Mouse (Mus musculus) liver, adult 2 months (tissue): ENCODE results near the gene Kcnn3. TPM values are rescaled to one million over a fixed set of nuclear protein-coding genes. Genes with fewer than 3 reads are reported as not detected.

ENCODE experiments used
- DNase-seq: peaks from one replicate; pipeline ENCODE4 v3.0.0-alpha.2; 2011; ENCODE audit warnings: low read depth, low spot score; ENCODE audit errors: extremely low read depth
- H3K27ac ChIP-seq: fragments of 200-500 bp; replicated peaks from 2 replicates; pipeline ENCODE4 v1.5.1; 2012; ENCODE audit warnings: low read depth, mild to moderate bottlenecking, control low read depth, inconsistent platforms, low read length; ENCODE audit not compliant: insufficient read depth
- H3K27me3 ChIP-seq: fragments of 200-500 bp; 2 replicates; pipeline ENCODE4 v1.6.1; 2012; ENCODE audit warnings: mild to moderate bottlenecking, moderate library complexity, low read length, inconsistent platforms; ENCODE audit not compliant: control insufficient read depth, insufficient read depth
- H3K36me3 ChIP-seq: fragments of 200-500 bp; 2 replicates; pipeline ENCODE4 v1.6.1; 2012; ENCODE audit warnings: low read length, inconsistent platforms; ENCODE audit not compliant: control insufficient read depth, insufficient read depth
- H3K4me1 ChIP-seq: fragments of 200-500 bp; 2 replicates; pipeline ENCODE4 v1.6.1; 2011; ENCODE audit warnings: low read length; ENCODE audit not compliant: control insufficient read depth, insufficient read depth
- H3K4me3 ChIP-seq: fragments of 200-500 bp; 2 replicates; pipeline ENCODE4 v1.5.1; 2011; ENCODE audit warnings: low read depth, mild to moderate bottlenecking, control low read depth, low read length, moderate library complexity; ENCODE audit not compliant: insufficient read depth
- H3K79me2 ChIP-seq: fragments of 200-500 bp; 2 replicates; pipeline ENCODE4 v1.6.1; 2012; ENCODE audit warnings: inconsistent platforms, mild to moderate bottlenecking, low read length, moderate library complexity; ENCODE audit not compliant: control insufficient read depth, insufficient read depth
- H3K9ac ChIP-seq: fragments of 200-500 bp; 2 replicates; pipeline ENCODE4 v1.6.1; 2012; ENCODE audit warnings: low read depth, mild to moderate bottlenecking, control low read depth, inconsistent platforms, low read length
- CTCF ChIP-seq: fragments of 200-500 bp; IDR thresholded peaks from 2 replicates; pipeline ENCODE4 v1.5.1; 2011; ENCODE audit warnings: low read depth, low read length, control low read depth
- POLR2A ChIP-seq: fragments of 200-500 bp; IDR thresholded peaks from 2 replicates; pipeline ENCODE4 v1.6.1; 2011; ENCODE audit warnings: low read length, control low read depth; ENCODE audit not compliant: insufficient read depth; ENCODE audit errors: extremely low read depth
- WGBS: fragments of 180-500 bp; shearing (Covaris S2); methylation state at CpG from one replicate; pipeline ENCODE4 v1.1.7; 2018; 5-methylcytosine and 5-hydroxymethylcytosine counted together
- polyA plus RNA-seq: library from polyadenylated mRNA; depleted of rRNA; stranded (reverse); fragments of >200 nt; gene quantifications from 2 replicates; pipeline ENCODE4 v1.2.3, GENCODE M21; 2012
- total RNA-seq: library from RNA; depleted of rRNA; stranded (reverse); fragments of >200 nt; gene quantifications from 2 replicates; pipeline ENCODE4 v1.2.3, GENCODE M21; 2014

The Kcnn3 gene
- total and polyA plus RNA-seq, 2 experiments, result under 0.01 to 0.06 TPM

DNA sequence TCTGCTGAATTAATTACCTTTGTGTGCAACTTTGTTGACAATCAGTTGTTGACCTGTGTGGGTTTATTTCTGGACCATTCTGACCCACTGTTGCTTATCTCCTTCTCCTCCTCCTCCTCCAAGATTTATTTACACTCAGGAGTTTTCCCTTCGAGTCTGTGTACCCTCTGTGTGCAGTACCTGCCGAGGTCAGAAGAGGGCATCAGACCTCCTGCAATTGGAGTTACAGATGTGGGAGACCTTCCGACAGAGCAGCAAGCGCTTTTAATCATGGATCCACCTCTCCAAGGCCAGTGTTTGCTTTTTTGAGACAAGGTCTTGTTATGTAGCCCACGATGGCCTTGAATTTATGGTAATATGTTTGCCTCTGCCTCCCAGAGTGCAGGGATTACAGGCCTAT is 25.3 kb upstream of the Kcnn3 start:
- H3K4me3 ChIP-seq, result no peak overlapping the region
- H3K9ac ChIP-seq, result no peak overlapping the region
- no peaks in the 10 kb centered on the region for H3K27me3 ChIP-seq
- H3K79me2 ChIP-seq, result no peaks in the 10 kb centered on the region
- H3K36me3 ChIP-seq, result no peaks in the 10 kb centered on the region
- H3K27ac ChIP-seq, result no peak overlapping the region
- 89% methylated on average over 5 of the region's 5 CpGs for WGBS
- H3K4me1 ChIP-seq, result no peaks in the 10 kb centered on the region
- no peak for TF ChIP-seq CTCF
- TF ChIP-seq POLR2A, result no peak
- no peak for DNase-seq

DNA sequence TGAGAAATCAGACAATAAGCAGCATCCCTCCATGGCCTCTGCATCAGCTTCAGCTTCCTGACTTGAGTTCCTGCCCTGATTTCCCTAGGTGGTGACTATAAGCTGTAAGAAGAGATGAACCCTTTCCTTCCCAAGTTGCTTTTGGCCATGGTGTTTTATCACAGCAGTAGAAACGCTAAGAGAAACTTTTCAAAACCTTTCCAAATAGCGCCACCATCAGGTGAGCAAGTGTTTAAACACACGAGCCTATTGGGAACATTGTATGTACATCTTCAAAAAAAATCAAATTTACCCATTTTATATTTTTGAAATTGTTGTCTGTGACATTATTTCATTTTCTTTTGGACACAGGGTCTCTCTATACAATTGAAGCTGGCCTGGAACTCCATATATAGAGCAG is 23.6 kb upstream of the Kcnn3 start:
- no peak for DNase-seq
- WGBS, result 73% methylated on average over 3 of the region's 3 CpGs
- no peaks in the 10 kb centered on the region for H3K79me2 ChIP-seq

DNA sequence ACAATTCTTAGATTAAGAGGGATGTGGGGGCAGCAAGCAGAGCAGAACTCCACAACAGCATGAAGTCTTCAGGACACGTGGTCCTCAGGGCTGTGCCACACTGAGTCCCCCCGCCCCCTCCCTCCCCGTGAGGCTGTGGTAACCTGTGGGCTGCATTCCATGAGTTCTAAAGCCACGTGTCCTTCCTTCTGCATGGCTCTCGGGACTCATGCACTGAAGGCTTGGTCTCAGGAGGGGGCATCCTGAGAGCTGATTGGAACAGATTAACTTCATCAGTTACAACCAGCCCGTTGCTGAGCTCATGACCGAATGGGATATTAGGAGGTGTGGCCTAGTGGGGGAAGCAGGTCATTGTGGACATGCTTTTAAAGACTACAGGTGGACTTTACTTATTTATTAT is 20.3 kb upstream of the Kcnn3 start:
- Histone ChIP-seq H3K27ac (no peak overlapping the region), H3K4me3 (no peak overlapping the region), H3K9ac (no peak overlapping the region), H3K27me3 (no peaks in the 10 kb centered on the region), H3K4me1 (no peaks in the 10 kb centered on the region), H3K36me3 (no peaks in the 10 kb centered on the region), H3K79me2 (no peaks in the 10 kb centered on the region)
- no peak for TF ChIP-seq CTCF
- TF ChIP-seq POLR2A, result no peak
- 63% methylated on average over 7 of the region's 7 CpGs for WGBS
- no peak for DNase-seq

More for the DNA sequence above, 23.6 kb upstream of the Kcnn3 start:
- no peak for TF ChIP-seq POLR2A
- no peak for TF ChIP-seq CTCF
- H3K4me3 ChIP-seq, result no peak overlapping the region
- H3K4me1 ChIP-seq, result no peaks in the 10 kb centered on the region
- H3K9ac ChIP-seq, result no peak overlapping the region
- no peak overlapping the region for H3K27ac ChIP-seq
- H3K36me3 ChIP-seq, result no peaks in the 10 kb centered on the region
- no peaks in the 10 kb centered on the region for H3K27me3 ChIP-seq

DNA sequence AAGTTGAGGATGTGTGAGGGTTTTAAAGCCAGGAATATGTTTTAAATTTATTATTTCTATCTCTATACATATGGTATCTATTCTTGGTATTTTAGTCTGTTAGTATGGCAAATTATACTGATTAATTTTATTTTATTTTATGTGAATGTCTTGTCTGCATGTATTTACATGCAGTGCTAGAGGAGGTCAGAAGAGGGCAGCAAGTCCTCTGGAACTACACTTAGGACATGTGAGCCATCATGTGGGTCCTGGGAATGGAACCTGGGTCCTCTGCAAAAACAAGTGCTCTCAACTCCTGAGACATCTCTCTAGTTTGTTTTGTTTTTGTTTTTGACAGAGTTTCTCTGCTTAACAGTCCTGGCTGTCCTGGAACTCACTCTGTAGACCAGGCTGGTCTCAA is 18.5 kb upstream of the Kcnn3 start:
- no peaks in the 10 kb centered on the region for H3K79me2 ChIP-seq
- no peaks in the 10 kb centered on the region for H3K36me3 ChIP-seq
- no peak overlapping the region for H3K9ac ChIP-seq
- no peak overlapping the region for H3K27ac ChIP-seq
- TF ChIP-seq POLR2A (no peak), CTCF (peak; percentile 31; the same call in 1 of the 2 replicates)
- no peaks in the 10 kb centered on the region for H3K27me3 ChIP-seq
- H3K4me3 ChIP-seq, result no peak overlapping the region
- no peak for DNase-seq
- H3K4me1 ChIP-seq, result no peaks in the 10 kb centered on the region; the same call in 1 of the 2 replicates

DNA sequence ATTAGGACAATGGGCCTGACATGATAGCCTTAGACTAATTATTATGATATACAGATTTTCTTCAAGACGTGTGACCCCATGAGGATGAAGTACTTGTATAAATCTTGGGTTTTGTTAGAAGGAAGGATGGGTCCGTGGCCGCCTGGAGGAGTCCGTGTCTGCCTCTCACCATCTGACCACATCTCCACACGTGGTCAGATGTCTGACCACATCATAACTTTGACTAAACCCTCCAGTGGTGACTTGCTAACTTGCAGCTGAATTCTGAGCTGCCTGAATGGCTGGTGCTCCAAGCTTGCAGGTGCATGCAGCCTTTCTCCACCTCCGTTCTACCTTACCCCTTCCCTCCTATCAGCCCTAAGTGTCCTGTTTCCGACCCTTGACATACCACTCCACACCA is 17.4 kb upstream of the Kcnn3 start:
- Histone ChIP-seq H3K27ac (no peak overlapping the region), H3K36me3 (no peaks in the 10 kb centered on the region), H3K27me3 (no peaks in the 10 kb centered on the region), H3K4me3 (no peak overlapping the region), H3K79me2 (no peaks in the 10 kb centered on the region), H3K9ac (no peak overlapping the region), H3K4me1 (no peaks in the 10 kb centered on the region; the same call in 1 of the 2 replicates)
- TF ChIP-seq POLR2A (no peak), CTCF (no peak)
- WGBS, result 81% methylated on average over 7 of the region's 7 CpGs
- no peak for DNase-seq

DNA sequence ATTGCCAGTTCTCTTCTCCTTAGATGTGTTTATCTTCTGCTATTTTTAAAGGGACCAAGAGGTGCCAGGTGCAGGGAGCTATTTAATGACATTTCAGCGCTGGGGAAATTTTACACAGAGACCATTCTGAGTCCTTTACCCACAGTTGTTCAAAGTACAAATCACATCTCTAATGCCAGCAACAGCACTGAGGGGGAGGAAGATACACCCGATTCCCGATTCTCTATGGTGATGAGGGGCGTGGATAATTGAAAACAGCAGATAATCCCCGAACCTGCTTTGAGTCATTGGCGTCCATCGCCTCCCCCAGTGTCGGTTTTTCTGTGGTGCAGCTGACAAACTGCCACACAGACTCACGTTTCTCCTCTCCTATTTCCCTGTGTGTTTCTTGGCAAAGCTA is 11.9 kb upstream of the Kcnn3 start:
- Histone ChIP-seq H3K4me3 (no peak overlapping the region), H3K36me3 (no peaks in the 10 kb centered on the region), H3K4me1 (no peaks in the 10 kb centered on the region; the same call in 1 of the 2 replicates), H3K9ac (no peak overlapping the region), H3K27me3 (peaks cover 6% of the 10 kb centered on the region), H3K27ac (no peak overlapping the region), H3K79me2 (no peaks in the 10 kb centered on the region)
- 54% methylated on average over 9 of the region's 9 CpGs for WGBS
- DNase-seq, result no peak
- TF ChIP-seq CTCF, result no peak
- TF ChIP-seq POLR2A, result no peak
